Mouse (Mus musculus): Measurements from ENCODE around the gene Zbtb7b.

DNA sequence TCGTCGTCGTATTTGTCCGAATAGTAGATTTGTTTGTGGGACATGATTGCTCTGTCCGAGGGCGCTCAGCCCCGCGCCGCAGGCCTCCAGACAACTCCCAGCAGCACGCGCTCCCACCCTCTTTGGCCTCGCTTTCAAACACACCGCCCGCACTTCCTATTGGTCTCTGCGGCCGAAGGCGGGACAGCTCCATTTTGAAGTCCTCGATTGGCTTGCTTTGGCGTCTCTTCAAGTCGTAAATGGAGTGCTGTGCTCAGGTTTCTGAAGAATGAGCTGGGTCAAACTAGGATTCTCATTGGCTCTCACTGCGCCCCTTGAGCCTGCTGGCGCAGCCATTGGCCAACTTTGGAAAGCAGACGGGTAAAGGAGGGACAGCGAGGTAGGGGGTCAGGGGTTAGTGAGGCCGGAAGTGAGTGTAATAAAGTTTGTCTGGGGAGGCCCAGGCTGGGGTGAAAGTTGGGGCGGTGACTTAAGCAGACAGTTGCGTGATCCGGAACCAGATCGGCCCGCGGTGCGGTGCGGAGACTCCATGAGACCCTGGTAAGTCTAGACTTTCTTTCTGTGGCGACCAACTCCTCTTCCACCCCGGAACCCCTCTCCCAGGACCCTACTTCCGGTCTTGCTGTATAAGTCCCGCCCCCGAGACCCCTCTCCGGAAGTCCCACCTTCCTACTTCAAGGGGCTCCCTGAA lies 23.7 kb upstream of the Zbtb7b start, which contains the start of the genes Cks1b and Shc1:
- no peak for TF ChIP-seq CTCF (IDR thresholded peaks at IDR 0.05; ENCODE audit: low read depth, low read length)
- TF ChIP-seq POLR2A (IDR thresholded peaks at IDR 0.05; ENCODE audit: borderline replicate concordance, low read depth, low read length): no peak

All from bone marrow macrophage, adult 2 months (primary cell).